Mouse (Mus musculus): ENCODE results near the gene Scaf1.

Scaf1 gene

GRCm38 (mm10) chr7:44954091-44954885 is 61.9 kb downstream of the Scaf1 start:
- DNase-seq (ENCODE audit: low spot score): no peak

GRCm38 (mm10) chr7:44953561-44953960 is 62.6 kb downstream of the Scaf1 start:
- DNase-seq (ENCODE audit: low spot score): no peak

Data from ovary, postnatal 36 days (tissue).